Mouse (Mus musculus): ENCODE data around the gene G530012D18Rik.
"Not testable (repeated sequence)": the region's sequence is repeated elsewhere in the genome, so short reads cannot be mapped to it uniquely, and the experiment has no call there.

The G530012D18Rik gene

DNA sequence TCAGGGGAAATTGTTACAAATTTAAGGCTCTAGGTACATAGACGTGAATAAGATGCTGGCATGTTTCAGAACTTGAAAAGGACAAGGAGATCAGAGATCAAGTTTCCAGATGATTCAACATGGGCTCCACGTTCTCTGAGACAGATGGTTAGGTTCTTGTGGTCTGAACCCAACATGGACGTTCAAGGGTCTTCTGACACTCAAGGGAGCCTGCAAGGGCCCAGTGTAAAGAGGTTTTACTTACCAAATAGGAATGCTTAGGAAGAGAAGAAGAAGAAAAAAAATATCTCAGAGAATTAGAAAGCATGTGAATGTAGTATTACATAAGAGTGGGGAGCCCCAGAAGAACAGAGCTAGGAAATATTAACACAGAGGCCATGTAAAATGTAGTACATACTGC, 40.3 kb downstream of the G530012D18Rik start:
- DNase-seq (ENCODE audit: low spot score), result not testable (repeated sequence)

GRCm38 (mm10) chr1:85617161-85617560, 41.7 kb downstream of the G530012D18Rik start:
- DNase-seq (ENCODE audit: low spot score), result not testable (repeated sequence)

DNA sequence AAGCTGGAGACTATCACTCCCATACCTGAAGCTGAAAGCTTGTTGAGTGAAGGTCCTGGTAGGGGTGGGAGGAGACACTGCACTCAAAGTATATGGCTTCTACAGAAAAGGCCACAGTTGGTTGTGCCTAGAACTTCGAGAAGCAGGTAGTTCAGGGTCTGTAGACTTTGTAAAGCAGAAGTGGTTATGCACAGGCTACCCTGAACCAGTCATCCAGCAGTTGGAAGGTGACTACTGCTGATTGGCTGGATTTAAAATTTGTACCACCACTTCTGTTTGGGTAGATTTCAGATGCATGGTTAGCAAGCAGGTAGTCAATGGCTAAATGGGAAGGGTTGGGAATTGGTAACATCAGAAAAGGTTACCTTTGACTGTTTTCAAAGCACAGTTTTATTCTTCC, 43.2 kb downstream of the G530012D18Rik start:
- not testable (repeated sequence) for DNase-seq (ENCODE audit: low spot score)
